Mouse (Mus musculus) limb, embryonic 13.5 days (tissue): ENCODE data around the gene Tagln2. TPM values are rescaled to one million over a fixed set of nuclear protein-coding genes. Genes with fewer than 3 reads are reported as not detected.

Source experiments
- ATAC-seq: fragments of 200-750 bp; cut with Nextera tagmentation; 2 replicates; pipeline ENCODE4 v1.8.0; 2017; ENCODE audit warnings: low read depth, moderate number of reproducible peaks, moderate TSS enrichment; ENCODE audit not compliant: low FRiP score
- H3K27ac ChIP-seq: fragments of 300-500 bp; sonication (generic); 2 replicates; pipeline ENCODE4 v1.5.1; 2015; ENCODE audit warnings: inconsistent platforms, mild to moderate bottlenecking, moderate library complexity
- H3K27me3 ChIP-seq: fragments of 300-500 bp; sonication (generic); 2 replicates; pipeline ENCODE4 v1.6.1; 2015; ENCODE audit warnings: mild to moderate bottlenecking, inconsistent platforms
- H3K36me3 ChIP-seq: fragments of 300-500 bp; sonication (generic); 2 replicates; pipeline ENCODE4 v1.6.1; 2015; ENCODE audit warnings: inconsistent platforms, mild to moderate bottlenecking, moderate library complexity
- H3K4me1 ChIP-seq: fragments of 300-500 bp; sonication (generic); 2 replicates; pipeline ENCODE4 v1.6.1; 2015; ENCODE audit warnings: inconsistent platforms
- H3K4me2 ChIP-seq: fragments of 300-500 bp; sonication (generic); replicated peaks from 2 replicates; pipeline ENCODE4 v1.6.1; 2015; ENCODE audit warnings: inconsistent platforms, mild to moderate bottlenecking, moderate library complexity
- H3K4me3 ChIP-seq: fragments of 300-500 bp; sonication (generic); 2 replicates; pipeline ENCODE4 v1.5.1; 2015; ENCODE audit warnings: moderate library complexity, mild to moderate bottlenecking, inconsistent platforms
- H3K9ac ChIP-seq: fragments of 300-500 bp; sonication (generic); 2 replicates; pipeline ENCODE4 v1.6.1; 2015; ENCODE audit warnings: mild to moderate bottlenecking, inconsistent platforms
- H3K9me3 ChIP-seq: fragments of 300-500 bp; sonication (generic); 2 replicates; pipeline ENCODE4 v1.6.1; 2016; ENCODE audit warnings: inconsistent platforms
- WGBS: fragments of 180-500 bp; shearing (Covaris S2); methylation state at CpG from one replicate; pipeline ENCODE4 v1.1.7; 2015; 5-methylcytosine and 5-hydroxymethylcytosine counted together
- polyA plus RNA-seq: library from polyadenylated mRNA; unstranded; fragments of >200 nt; fragmentation: Nextera tagmentation; extraction: Ambion mirVana; gene quantifications from 2 replicates; pipeline ENCODE4 v1.2.1, GENCODE M21; 2015

The Tagln2 gene
- polyA plus RNA-seq, 1 experiment from 2014 or later: 118 TPM

- H3K27me3 ChIP-seq: no peaks in the 10 kb centered on the region
- no peaks in the 10 kb centered on the region for H3K9me3 ChIP-seq
- no peak overlapping the region for H3K27ac ChIP-seq
- peak overlapping the region; percentile 72 for H3K4me2 ChIP-seq
- no peak for ATAC-seq
- H3K4me1 ChIP-seq: peaks cover 49% of the 10 kb centered on the region
- 2% methylated on average over 12 of the region's 12 CpGs for WGBS
- peak overlapping the region; percentile 71 for H3K9ac ChIP-seq
- H3K36me3 ChIP-seq: peaks cover 19% of the 10 kb centered on the region
- peak overlapping the region; percentile 65 for H3K4me3 ChIP-seq
Measured at GRCm38 (mm10) chr1:172482518-172483360, 17.1 kb upstream of the Tagln2 start.

GRCm38 (mm10) chr1:172483361-172483660 lies 16.5 kb upstream of the Tagln2 start:
- 13% methylated on average over 4 of the region's 4 CpGs for WGBS
- Histone ChIP-seq H3K27me3 (no peaks in the 10 kb centered on the region), H3K36me3 (peaks cover 25% of the 10 kb centered on the region), H3K4me2 (peak overlapping the region; percentile 72), H3K9ac (peak overlapping the region; percentile 71), H3K4me1 (peaks cover 49% of the 10 kb centered on the region), H3K4me3 (peak overlapping the region; percentile 65), H3K27ac (no peak overlapping the region), H3K9me3 (no peaks in the 10 kb centered on the region)
- no peak for ATAC-seq

GRCm38 (mm10) chr1:172484236-172484635 lies 15.6 kb upstream of the Tagln2 start:
- ATAC-seq: no peak
- 56% methylated on average over 11 of the region's 11 CpGs for WGBS
- Histone ChIP-seq H3K27me3 (no peaks in the 10 kb centered on the region), H3K9me3 (no peaks in the 10 kb centered on the region), H3K4me3 (peak overlapping the region; percentile 65), H3K4me2 (peak overlapping the region; percentile 72), H3K9ac (0 out of 2 replicates have a peak overlapping the region, but pooled peaks have one; percentile 10), H3K36me3 (peaks cover 30% of the 10 kb centered on the region), H3K4me1 (peaks cover 49% of the 10 kb centered on the region), H3K27ac (no peak overlapping the region)

- Histone ChIP-seq H3K27me3 (no peaks in the 10 kb centered on the region), H3K27ac (no peak overlapping the region), H3K4me2 (peak overlapping the region; percentile 72), H3K9ac (no peak overlapping the region), H3K4me3 (peak overlapping the region; percentile 65; the same call in 1 of the 2 replicates), H3K9me3 (no peaks in the 10 kb centered on the region), H3K36me3 (peaks cover 34% of the 10 kb centered on the region), H3K4me1 (peaks cover 49% of the 10 kb centered on the region)
- ATAC-seq: no peak
- WGBS: 59% methylated on average over 13 of the region's 13 CpGs
Measured at GRCm38 (mm10) chr1:172484671-172485070, 15.2 kb upstream of the Tagln2 start.

- Histone ChIP-seq H3K27ac (no peak overlapping the region), H3K4me1 (peaks cover 53% of the 10 kb centered on the region), H3K4me2 (peak overlapping the region; percentile 72), H3K36me3 (peaks cover 34% of the 10 kb centered on the region), H3K9ac (peak overlapping the region; percentile 48), H3K9me3 (no peaks in the 10 kb centered on the region), H3K4me3 (no peak overlapping the region), H3K27me3 (no peaks in the 10 kb centered on the region)
- WGBS: 18% methylated on average over 6 of the region's 6 CpGs
- no peak for ATAC-seq
Measured at GRCm38 (mm10) chr1:172485821-172486220, 14.0 kb upstream of the Tagln2 start.

GRCm38 (mm10) chr1:172486236-172486635 lies 13.6 kb upstream of the Tagln2 start:
- Histone ChIP-seq H3K27me3 (no peaks in the 10 kb centered on the region), H3K27ac (no peak overlapping the region), H3K9me3 (no peaks in the 10 kb centered on the region), H3K36me3 (peaks cover 36% of the 10 kb centered on the region), H3K4me1 (peaks cover 53% of the 10 kb centered on the region), H3K9ac (peak overlapping the region; percentile 48), H3K4me3 (no peak overlapping the region; the same call in 1 of the 2 replicates), H3K4me2 (peak overlapping the region; percentile 72)
- no peak for ATAC-seq
- WGBS: 19% methylated on average over 4 of the region's 4 CpGs

- no peaks in the 10 kb centered on the region for H3K27me3 ChIP-seq
- peaks cover 41% of the 10 kb centered on the region for H3K36me3 ChIP-seq
- H3K4me3 ChIP-seq: no peak overlapping the region
- peaks cover 53% of the 10 kb centered on the region for H3K4me1 ChIP-seq
- H3K27ac ChIP-seq: no peak overlapping the region
- no peak for ATAC-seq
- WGBS: 76% methylated on average over 5 of the region's 5 CpGs
- peak overlapping the region; percentile 72 for H3K4me2 ChIP-seq
- H3K9me3 ChIP-seq: no peaks in the 10 kb centered on the region
- 0 out of 2 replicates have a peak overlapping the region, but pooled peaks have one; percentile 4 for H3K9ac ChIP-seq
Measured at GRCm38 (mm10) chr1:172486651-172487050, 13.2 kb upstream of the Tagln2 start.

- no peak overlapping the region for H3K4me3 ChIP-seq
- H3K27ac ChIP-seq: no peak overlapping the region
- peaks cover 49% of the 10 kb centered on the region for H3K4me1 ChIP-seq
- no peak overlapping the region for H3K4me2 ChIP-seq
- 75% methylated on average over 4 of the region's 4 CpGs for WGBS
- no peak for ATAC-seq
- no peaks in the 10 kb centered on the region for H3K9me3 ChIP-seq
- H3K9ac ChIP-seq: no peak overlapping the region
- H3K36me3 ChIP-seq: peaks cover 51% of the 10 kb centered on the region
- H3K27me3 ChIP-seq: no peaks in the 10 kb centered on the region
Measured at GRCm38 (mm10) chr1:172487859-172488258, 12.0 kb upstream of the Tagln2 start.

GRCm38 (mm10) chr1:172488831-172489230 lies 11.0 kb upstream of the Tagln2 start:
- Histone ChIP-seq H3K4me3 (no peak overlapping the region), H3K9ac (no peak overlapping the region), H3K9me3 (no peaks in the 10 kb centered on the region), H3K4me1 (peaks cover 39% of the 10 kb centered on the region), H3K27ac (no peak overlapping the region), H3K27me3 (no peaks in the 10 kb centered on the region), H3K4me2 (no peak overlapping the region), H3K36me3 (peaks cover 60% of the 10 kb centered on the region)
- WGBS: 82% methylated on average over 7 of the region's 7 CpGs
- no peak for ATAC-seq

- peak overlapping the region; percentile 27 for H3K4me3 ChIP-seq
- peaks cover 30% of the 10 kb centered on the region for H3K4me1 ChIP-seq
- peak overlapping the region; percentile 58 for H3K4me2 ChIP-seq
- H3K9ac ChIP-seq: peak overlapping the region; percentile 27; the same call in 1 of the 2 replicates
- peaks cover 64% of the 10 kb centered on the region for H3K36me3 ChIP-seq
- 59% methylated on average over 12 of the region's 12 CpGs for WGBS
- no peak overlapping the region for H3K27ac ChIP-seq
- no peaks in the 10 kb centered on the region for H3K9me3 ChIP-seq
- H3K27me3 ChIP-seq: no peaks in the 10 kb centered on the region
- ATAC-seq: peak; percentile 29
Measured at GRCm38 (mm10) chr1:172489585-172490250, 10.1 kb upstream of the Tagln2 start.

- WGBS: 14% methylated on average over 10 of the region's 10 CpGs
- H3K9ac ChIP-seq: peak overlapping the region; percentile 27; the same call in 1 of the 2 replicates
- peaks cover 25% of the 10 kb centered on the region for H3K4me1 ChIP-seq
- ATAC-seq: peak; percentile 38; the same call in 1 of the 2 replicates
- no peaks in the 10 kb centered on the region for H3K9me3 ChIP-seq
- peaks cover 64% of the 10 kb centered on the region for H3K36me3 ChIP-seq
- peak overlapping the region; percentile 58 for H3K4me2 ChIP-seq
- no peak overlapping the region for H3K27ac ChIP-seq
- no peaks in the 10 kb centered on the region for H3K27me3 ChIP-seq
- H3K4me3 ChIP-seq: peak overlapping the region; percentile 27
Measured at GRCm38 (mm10) chr1:172490261-172490661, 9.6 kb upstream of the Tagln2 start.

- H3K27ac ChIP-seq: no peak overlapping the region
- no peak overlapping the region for H3K4me2 ChIP-seq
- H3K4me1 ChIP-seq: peaks cover 8% of the 10 kb centered on the region
- no peak overlapping the region; the same call in 1 of the 2 replicates for H3K9ac ChIP-seq
- no peaks in the 10 kb centered on the region for H3K27me3 ChIP-seq
- ATAC-seq: no peak
- H3K36me3 ChIP-seq: peaks cover 79% of the 10 kb centered on the region
- H3K9me3 ChIP-seq: no peaks in the 10 kb centered on the region
- no peak overlapping the region for H3K4me3 ChIP-seq
- 81% methylated on average over 8 of the region's 8 CpGs for WGBS
Measured at GRCm38 (mm10) chr1:172492047-172492446, 7.8 kb upstream of the Tagln2 start.
